ENCODE assay signal across 8 mouse cellular contexts in genomic region chr13:113034950-113035421, GRCm38 (mm10). TPM values are rescaled to one million over a fixed set of nuclear protein-coding genes. Genes with fewer than 3 reads are reported as not detected.
DNase-seq lines count a peak whose midpoint lies in the region; ATAC-seq lines count a peak whose summit lies in the region.

Cdc20b (plus strand) TSS chr13:113035111.

- peak within 1 kb of the TSS; percentile 52 for H3K4me3 ChIP-seq in forebrain, embryonic 12.5 days (replicated peaks)

- H3K9ac ChIP-seq in forebrain, embryonic 12.5 days, result peak within 1 kb of the TSS; percentile 55

- no peak for ATAC-seq in forebrain, embryonic 12.5 days (ENCODE audit: low FRiP score)
- ATAC-seq in megakaryocyte progenitor cell, adult 5-6 weeks (replicated peaks; ENCODE audit: poor library complexity), result peak; percentile 63

- no peaks in the 10 kb centered on the region for H3K36me3 ChIP-seq in forebrain, embryonic 12.5 days (replicated peaks)

- H3K9me3 ChIP-seq in forebrain, embryonic 12.5 days, result no peaks in the 10 kb centered on the region

- H3K4me2 ChIP-seq in forebrain, embryonic 12.5 days, result peak within 1 kb of the TSS; percentile 97

- no peak within 1 kb of the TSS for H3K27ac ChIP-seq in forebrain, embryonic 12.5 days

- WGBS in forebrain, embryonic 12.5 days, result under 1% methylated on average over 46 of the region's 46 CpGs

- H3K4me1 ChIP-seq in forebrain, embryonic 12.5 days, result peaks cover 25% of the 10 kb centered on the region

- H3K27me3 ChIP-seq in forebrain, embryonic 12.5 days, result peaks cover 51% of the 10 kb centered on the region

- intact Hi-C loops in left cerebral cortex, postnatal 36 days (cut with DNase I), result loop anchor here (2.0 to 5.0 kb wide), 3 partner anchors 48 to 363 kb away; partner anchors contain the start of genes Ccno, Dhx29 and Mtrex

- DNase-seq in MEL-GATA-1-ER (ENCODE audit: extremely low read depth, low read depth), result peak; percentile 51
- peak; percentile 53 for DNase-seq in c-Kit-positive CD71-negative TER-119-negative erythroid progenitor cells, embryonic 14.5 days (ENCODE audit: low read depth)
- peak; percentile 46 for DNase-seq in heart, postnatal 4 days
- DNase-seq in left cerebral cortex, postnatal 36 days (ENCODE audit: low spot score in 2 of 2), result peak; percentile 33 to 34
- DNase-seq in right cerebral cortex, postnatal 10 days (ENCODE audit: low spot score in 2 of 2), result peak; percentile 50 to 68
- peak; percentile 25 to 52 for DNase-seq in urinary bladder, postnatal 36 days (ENCODE audit: low spot score in 2 of 2)

RNA-seq across cellular contexts. Expression of gene Cdc20b, which starts in this region (rescaled TPM):
- polyA plus RNA-seq in forebrain, embryonic 12.5 days (2016; fragmentation: Nextera tagmentation; extraction: Ambion mirVana), result 0.97 and 1.3 TPM in 2 replicates
- not detected for total RNA-seq in heart, postnatal 4 days (2021)
- total RNA-seq in left cerebral cortex, postnatal 36 days (2021), result not detected
- not detected in 2 replicates for total RNA-seq in megakaryocyte progenitor cell, adult 5-6 weeks (2015)
- total RNA-seq in megakaryocyte progenitor cell, adult 5-6 weeks (2017), result not detected in 2 replicates

Comparison
In these comparisons a context has a peak if more than half of its experiments do, and no peak if none do; other contexts are left out.
1. Peak in DNase-seq in heart, postnatal 4 days; RNA of the gene not detected or under 1 TPM.
2. Peak in DNase-seq in left cerebral cortex, postnatal 36 days; RNA of the gene not detected or under 1 TPM.
3. Peak in ATAC-seq in megakaryocyte progenitor cell, adult 5-6 weeks; RNA of the gene not detected or under 1 TPM.